Mouse (Mus musculus) heart, postnatal 14 days (tissue): ENCODE measurements at regions not wholly inside any gene's neighbourhood (a gene's known extent, or its start where the extent isn't known, plus 50 kb on each side); places are given as distances from the start of the nearest gene placed in this dataset.
"Not testable (repeated sequence)": the region's sequence is repeated elsewhere in the genome, so short reads cannot be mapped to it uniquely, and the experiment has no call there.

Experiments used
- DNase-seq, 2 experiments: peaks; one replicate each; pipeline ENCODE4 v3.0.0; 2021 to 2022
- intact Hi-C: fragments of 180-260 bp; cut with DNase I; formaldehyde crosslinking; loops from one replicate; pipeline ENCODE4 v1.15.1; 2025

- intact Hi-C loops: loop anchor here (10.0 kb wide), 1 partner anchor 1148 kb away; no protein-coding TSS in a partner anchor
- DNase-seq: peak in 1 of 2 experiments; percentile 2
Observed at GRCm38 (mm10) chr9:9372594-9372993, 133.7 kb upstream of the Arhgap42 start.

GRCm38 (mm10) chr9:9368731-9369130 lies 129.8 kb upstream of the Arhgap42 start:
- no peak for DNase-seq
- intact Hi-C loops: no loop called here

GRCm38 (mm10) chr9:9342456-9343185 lies 103.7 kb upstream of the Arhgap42 start:
- DNase-seq: no peak
- intact Hi-C loops: no loop called here

- DNase-seq: no peak
- intact Hi-C loops: no loop called here
Observed at GRCm38 (mm10) chr9:9318624-9319023, 79.7 kb upstream of the Arhgap42 start.

GRCm38 (mm10) chr9:9316021-9316420 lies 77.1 kb upstream of the Arhgap42 start:
- DNase-seq: no peak
- intact Hi-C loops: no loop called here

GRCm38 (mm10) chr9:9312274-9312673 lies 73.4 kb upstream of the Arhgap42 start:
- intact Hi-C loops: no loop called here
- DNase-seq: no peak

GRCm38 (mm10) chr9:9311627-9312265 lies 72.8 kb upstream of the Arhgap42 start:
- no peak for DNase-seq
- intact Hi-C loops: no loop called here

- intact Hi-C loops, DNase-seq: not testable (repeated sequence)
Observed at GRCm38 (mm10) chr9:9311040-9311583, 72.2 kb upstream of the Arhgap42 start.

GRCm38 (mm10) chr9:9290767-9291166 lies 51.9 kb upstream of the Arhgap42 start:
- intact Hi-C loops: no loop called here
- no peak for DNase-seq

GRCm38 (mm10) chr9:9289570-9289969 lies 50.7 kb upstream of the Arhgap42 start:
- DNase-seq: no peak
- intact Hi-C loops: no loop called here
